Mouse (Mus musculus) testis, postnatal 14 days (tissue): ENCODE measurements around the gene Stard7.

Experiments used
- DNase-seq: peaks from one replicate; pipeline ENCODE4 v3.0.0; 2021; ENCODE audit warnings: low spot score

Gene Stard7

GRCm38 (mm10) chr2:127322671-127323285 is 52.8 kb downstream of the Stard7 start:
- DNase-seq: no peak

GRCm38 (mm10) chr2:127323667-127324066 is 53.6 kb downstream of the Stard7 start:
- no peak for DNase-seq

- DNase-seq: no peak
Observed at GRCm38 (mm10) chr2:127324456-127324855, 54.4 kb downstream of the Stard7 start.

GRCm38 (mm10) chr2:127328090-127328851 is 58.3 kb downstream of the Stard7 start:
- DNase-seq: no peak

GRCm38 (mm10) chr2:127332807-127333570 is 63.0 kb downstream of the Stard7 start:
- DNase-seq: no peak

- DNase-seq: no peak
Observed at GRCm38 (mm10) chr2:127333945-127334603, 64.1 kb downstream of the Stard7 start.

GRCm38 (mm10) chr2:127335078-127335541 is 65.1 kb downstream of the Stard7 start:
- DNase-seq: no peak

- peak; percentile 72 for DNase-seq
Observed at GRCm38 (mm10) chr2:127335767-127336496, 65.9 kb downstream of the Stard7 start, which contains the start of gene Dusp2. TSS of gene Dusp2 (plus strand) at chr2:127336159.

GRCm38 (mm10) chr2:127336497-127336832 is 66.4 kb downstream of the Stard7 start:
- no peak for DNase-seq

- no peak for DNase-seq
Observed at GRCm38 (mm10) chr2:127336885-127337284, 66.9 kb downstream of the Stard7 start.

- no peak for DNase-seq
Observed at GRCm38 (mm10) chr2:127337531-127337930, 67.5 kb downstream of the Stard7 start.

GRCm38 (mm10) chr2:127338012-127338411 is 68.0 kb downstream of the Stard7 start:
- no peak for DNase-seq

GRCm38 (mm10) chr2:127338416-127338815 is 68.4 kb downstream of the Stard7 start, which contains the start of gene Astl:
TSS of gene Astl (plus strand) at chr2:127338639.
- DNase-seq: no peak

- no peak for DNase-seq
Observed at GRCm38 (mm10) chr2:127338833-127339232, 68.8 kb downstream of the Stard7 start.

- no peak for DNase-seq
Observed at GRCm38 (mm10) chr2:127339262-127339661, 69.2 kb downstream of the Stard7 start.

GRCm38 (mm10) chr2:127341159-127341558 is 71.1 kb downstream of the Stard7 start:
- no peak for DNase-seq

- no peak for DNase-seq
Observed at GRCm38 (mm10) chr2:127346334-127346733, 76.3 kb downstream of the Stard7 start.

- no peak for DNase-seq
Observed at GRCm38 (mm10) chr2:127347147-127347985, 77.3 kb downstream of the Stard7 start.
